Mouse (Mus musculus): ENCODE data around the gene Lrrc8d.

Gene Lrrc8d

GRCm38 (mm10) chr5:105778189-105778588 lies 78.4 kb downstream of the Lrrc8d start:
- DNase-seq: no peak

DNA sequence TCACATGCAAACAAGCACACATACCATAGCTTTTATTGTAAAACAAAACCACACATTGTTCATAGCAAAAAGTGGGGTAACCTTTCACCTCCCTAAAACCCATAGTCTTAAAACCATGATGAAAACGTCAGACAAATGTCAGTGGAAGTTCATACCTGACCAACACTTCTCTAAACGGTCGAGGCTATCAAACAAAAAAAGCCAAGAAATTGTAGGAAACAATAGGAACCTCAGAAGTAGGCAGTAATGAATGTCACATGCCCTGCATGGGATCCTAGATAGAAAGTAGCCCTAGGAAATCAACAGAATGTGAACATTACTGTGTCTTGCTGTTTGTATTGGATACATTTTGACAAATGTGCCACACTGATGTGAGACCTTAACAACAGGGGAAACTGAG lies 79.0 kb downstream of the Lrrc8d start:
- no peak for DNase-seq

GRCm38 (mm10) chr5:105779331-105779730 lies 79.6 kb downstream of the Lrrc8d start:
- no peak for DNase-seq

GRCm38 (mm10) chr5:105783848-105784247 lies 84.1 kb downstream of the Lrrc8d start:
- DNase-seq: no peak

DNA sequence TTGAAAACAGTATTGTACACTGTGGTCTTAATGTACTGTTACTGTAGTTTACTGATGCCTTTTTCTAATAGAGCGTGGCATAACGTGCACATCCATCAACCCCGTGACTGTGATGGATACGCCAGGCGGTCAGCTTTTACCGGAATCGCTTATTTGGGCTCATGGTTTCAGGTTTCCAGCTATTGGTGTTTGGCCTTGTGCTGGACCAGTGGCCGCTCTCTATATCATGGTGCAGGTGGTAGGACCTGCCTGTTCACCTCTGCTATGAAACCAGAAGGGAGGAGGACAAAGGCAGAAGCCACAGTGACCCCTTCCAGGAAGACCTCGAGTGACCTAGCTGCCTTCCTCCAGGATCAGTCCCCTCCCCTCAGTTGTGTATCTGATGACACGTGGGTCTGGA lies 85.0 kb downstream of the Lrrc8d start:
- no peak for DNase-seq

- no peak for DNase-seq
Measured at GRCm38 (mm10) chr5:105787577-105787976, 87.8 kb downstream of the Lrrc8d start.

GRCm38 (mm10) chr5:105789801-105790200 lies 90.0 kb downstream of the Lrrc8d start:
- no peak for DNase-seq

DNA sequence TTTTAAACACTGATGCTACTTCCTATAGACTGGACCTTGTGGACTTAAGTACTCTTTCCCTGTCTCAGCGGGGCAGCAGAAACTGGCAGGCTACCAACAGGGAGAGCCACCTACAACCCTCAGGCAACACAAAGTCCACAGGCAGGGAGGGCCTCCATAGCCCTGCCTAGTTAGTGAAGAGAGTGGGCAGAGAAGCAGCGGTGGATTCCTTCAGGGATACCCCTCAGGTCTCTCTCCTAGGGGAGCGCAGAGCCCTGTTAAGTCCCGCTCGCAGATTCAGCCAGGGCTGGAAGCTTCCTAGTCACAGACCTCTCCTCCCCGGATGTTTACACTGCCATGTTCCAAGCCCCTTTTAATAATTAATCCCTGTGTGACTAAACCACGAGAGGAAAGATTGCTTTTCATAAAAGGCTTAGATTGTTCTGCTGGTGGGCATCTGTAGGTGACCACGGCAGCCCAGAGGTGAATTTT lies 92.6 kb downstream of the Lrrc8d start:
- peak; percentile 33 for DNase-seq

DNA sequence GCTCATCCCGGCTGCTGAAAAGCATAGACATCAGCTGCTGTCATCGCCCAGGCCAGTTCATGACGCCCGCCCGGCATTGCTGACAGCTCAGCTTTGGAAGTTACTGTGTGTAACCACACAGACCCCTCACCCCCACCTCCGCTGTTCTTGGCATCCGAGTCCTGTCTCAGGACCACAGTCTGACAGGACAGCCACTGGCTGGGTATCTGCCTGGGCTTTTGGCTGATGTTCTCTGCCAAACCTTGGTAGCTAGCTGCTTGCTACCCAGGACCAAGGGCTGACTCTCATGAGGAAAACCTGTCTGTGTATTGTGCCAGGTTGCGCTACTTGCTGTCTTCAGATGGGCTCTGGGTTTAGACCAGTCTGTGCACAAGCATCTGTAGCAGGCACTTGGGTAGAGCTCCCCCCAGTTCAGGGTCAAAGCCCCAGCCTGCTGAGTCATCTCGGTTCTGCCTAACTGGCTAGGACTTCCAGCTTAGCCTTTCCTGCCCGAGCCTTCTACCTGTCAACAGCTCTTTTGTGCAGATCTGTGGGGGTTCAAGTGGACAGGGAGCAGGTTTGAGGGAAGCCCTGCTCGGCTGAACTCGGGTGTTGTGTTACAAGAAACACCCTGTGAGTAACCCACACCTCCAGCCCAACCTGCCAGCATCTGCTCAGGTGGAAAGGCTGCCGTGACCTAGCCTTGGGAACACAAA lies 93.2 kb downstream of the Lrrc8d start:
- peak; percentile 29 for DNase-seq

- no peak for DNase-seq
Measured at GRCm38 (mm10) chr5:105793548-105793940, 93.8 kb downstream of the Lrrc8d start.

GRCm38 (mm10) chr5:105798421-105798820 lies 98.7 kb downstream of the Lrrc8d start:
- no peak for DNase-seq

DNA sequence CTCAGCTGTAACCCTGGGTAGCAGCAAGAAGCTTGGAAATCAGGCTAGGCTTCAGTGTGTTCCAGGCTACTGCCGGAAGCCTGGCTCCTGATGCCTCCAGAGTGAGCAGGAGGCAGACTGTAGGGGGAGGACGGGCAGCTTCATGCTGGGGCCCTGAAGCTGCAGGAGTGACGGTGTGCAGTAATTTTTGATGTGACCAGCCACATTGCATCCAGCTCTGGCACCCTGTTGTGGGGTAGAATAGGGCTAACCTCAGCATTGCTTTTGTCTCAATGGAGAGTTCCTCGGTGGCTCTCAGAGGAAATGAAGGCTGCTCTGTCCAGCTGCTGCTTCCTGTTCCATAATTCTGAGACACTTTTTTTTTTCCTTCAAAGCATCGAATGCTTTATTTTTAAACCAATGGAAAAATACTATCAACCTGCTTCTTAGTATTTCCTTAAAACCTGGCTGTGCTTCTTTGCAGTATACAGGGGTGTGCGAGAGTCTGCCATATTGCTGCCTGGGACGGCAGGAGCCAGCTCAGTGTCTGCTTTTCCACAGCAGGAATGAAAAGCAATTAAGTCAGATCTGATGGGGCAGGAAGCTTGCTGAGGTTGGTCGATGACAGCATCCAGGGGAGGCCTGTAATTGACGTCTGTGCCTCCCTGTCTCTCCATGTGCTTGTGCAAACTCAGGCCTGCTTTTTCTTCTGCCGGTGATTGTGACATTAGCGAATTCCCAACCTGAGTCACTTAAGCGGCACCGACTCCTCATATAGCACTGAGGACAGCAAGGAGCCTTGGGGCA lies 100.3 kb downstream of the Lrrc8d start:
- no peak for DNase-seq

- DNase-seq: no peak
Measured at GRCm38 (mm10) chr5:105801031-105801529, 101.3 kb downstream of the Lrrc8d start.

DNA sequence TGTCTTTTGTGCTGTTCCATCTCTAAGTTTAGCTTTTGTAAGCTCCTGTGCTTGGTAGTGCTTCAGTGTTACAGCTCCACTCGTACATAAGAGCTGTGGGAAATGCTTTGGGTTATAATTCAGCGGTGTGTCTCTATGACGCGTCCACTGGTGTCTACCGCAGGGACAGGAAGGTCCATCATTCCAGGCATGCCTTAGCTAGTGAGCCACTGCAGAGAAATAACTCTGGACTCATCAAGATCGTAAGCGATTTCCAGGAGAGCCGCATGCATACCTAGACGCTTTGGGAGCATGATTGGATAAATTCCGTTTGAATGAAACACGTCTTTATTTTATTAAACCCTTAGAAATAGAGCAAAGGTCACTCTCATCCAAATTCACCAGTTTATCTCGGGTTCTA lies 106.2 kb downstream of the Lrrc8d start:
- DNase-seq: no peak

GRCm38 (mm10) chr5:105807461-105807860 lies 107.7 kb downstream of the Lrrc8d start:
- DNase-seq: no peak

DNA sequence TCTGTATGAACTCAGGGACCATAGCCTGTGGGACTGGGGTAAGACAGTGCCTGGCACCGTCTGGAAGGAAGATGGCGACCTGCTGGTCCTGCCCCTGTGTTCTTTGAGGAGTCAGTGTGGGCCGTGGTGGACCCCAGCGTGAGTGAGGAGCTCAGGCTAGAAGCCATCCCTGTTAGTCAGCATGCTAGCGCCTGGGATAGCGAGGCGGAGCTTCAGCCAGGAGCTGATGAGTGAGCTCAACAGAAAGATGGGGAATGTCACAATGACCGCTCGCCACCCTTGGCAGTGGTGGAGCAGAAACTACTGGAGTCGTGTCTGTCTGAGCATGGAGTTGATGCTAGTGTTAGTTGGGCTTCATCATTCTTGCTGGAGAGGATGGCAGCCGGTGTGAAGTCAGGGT lies 109.3 kb downstream of the Lrrc8d start:
- DNase-seq: no peak

- DNase-seq: no peak
Measured at GRCm38 (mm10) chr5:105813036-105813435, 113.3 kb downstream of the Lrrc8d start.

GRCm38 (mm10) chr5:105813974-105814373 lies 114.2 kb downstream of the Lrrc8d start:
- DNase-seq: no peak

GRCm38 (mm10) chr5:105816118-105816517 lies 116.3 kb downstream of the Lrrc8d start:
- DNase-seq: no peak

- no peak for DNase-seq
Measured at GRCm38 (mm10) chr5:105817248-105817976, 117.6 kb downstream of the Lrrc8d start.

DNA sequence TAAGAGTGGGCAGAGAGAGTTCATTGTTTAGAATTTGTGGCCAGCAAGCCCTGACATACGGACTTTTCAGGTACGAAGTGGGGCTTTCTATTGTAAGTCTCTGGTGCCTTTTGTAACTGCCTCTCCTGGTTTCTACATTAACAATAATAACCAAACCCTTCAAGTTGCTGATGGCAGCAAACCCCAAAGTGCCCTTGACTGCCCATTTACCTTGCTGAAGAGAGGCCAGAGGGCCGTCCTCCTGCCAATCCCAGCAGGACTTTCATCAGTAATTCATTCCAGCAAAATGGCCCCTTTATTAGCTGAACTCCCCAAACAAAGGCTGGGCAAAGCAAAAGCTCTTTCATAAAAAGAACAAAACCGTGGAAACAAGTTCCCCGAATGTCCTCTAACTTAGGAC lies 118.6 kb downstream of the Lrrc8d start:
- DNase-seq: no peak

DNA sequence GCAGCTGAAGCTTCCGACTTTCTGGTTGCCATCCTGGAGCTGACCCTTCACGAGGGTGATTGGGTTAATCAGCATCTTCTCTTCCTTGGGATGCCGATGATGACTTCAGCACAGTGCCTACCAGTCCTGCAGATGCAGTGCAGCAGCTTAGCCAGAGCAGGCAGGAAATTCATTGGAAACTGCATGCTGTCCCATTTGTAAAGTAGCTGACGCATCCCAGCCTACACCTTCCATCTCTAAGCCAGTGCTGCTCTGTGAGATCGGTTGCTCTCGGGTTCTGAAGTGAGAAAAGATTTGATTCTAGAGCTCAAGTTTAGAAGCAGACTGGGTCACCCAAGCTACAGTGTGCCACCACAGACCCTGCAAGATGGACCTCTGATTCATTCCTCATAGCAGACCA lies 121.6 kb downstream of the Lrrc8d start:
- no peak for DNase-seq

Data from cerebellum, adult 11 months (tissue).